Mouse (Mus musculus) C2C12 (cell line): ENCODE measurements around the gene Tbc1d10c.

ENCODE experiments used
- CTCF ChIP-seq: IDR thresholded peaks from one replicate; pipeline ENCODE4 v1.5.1; 2011; ENCODE audit not compliant: control insufficient read depth, insufficient read depth, insufficient read length
- USF1 ChIP-seq: IDR thresholded peaks from one replicate; pipeline ENCODE4 v1.6.1; 2011; ENCODE audit warnings: low read depth, mild to moderate bottlenecking, control low read depth, moderate library complexity

DNA sequence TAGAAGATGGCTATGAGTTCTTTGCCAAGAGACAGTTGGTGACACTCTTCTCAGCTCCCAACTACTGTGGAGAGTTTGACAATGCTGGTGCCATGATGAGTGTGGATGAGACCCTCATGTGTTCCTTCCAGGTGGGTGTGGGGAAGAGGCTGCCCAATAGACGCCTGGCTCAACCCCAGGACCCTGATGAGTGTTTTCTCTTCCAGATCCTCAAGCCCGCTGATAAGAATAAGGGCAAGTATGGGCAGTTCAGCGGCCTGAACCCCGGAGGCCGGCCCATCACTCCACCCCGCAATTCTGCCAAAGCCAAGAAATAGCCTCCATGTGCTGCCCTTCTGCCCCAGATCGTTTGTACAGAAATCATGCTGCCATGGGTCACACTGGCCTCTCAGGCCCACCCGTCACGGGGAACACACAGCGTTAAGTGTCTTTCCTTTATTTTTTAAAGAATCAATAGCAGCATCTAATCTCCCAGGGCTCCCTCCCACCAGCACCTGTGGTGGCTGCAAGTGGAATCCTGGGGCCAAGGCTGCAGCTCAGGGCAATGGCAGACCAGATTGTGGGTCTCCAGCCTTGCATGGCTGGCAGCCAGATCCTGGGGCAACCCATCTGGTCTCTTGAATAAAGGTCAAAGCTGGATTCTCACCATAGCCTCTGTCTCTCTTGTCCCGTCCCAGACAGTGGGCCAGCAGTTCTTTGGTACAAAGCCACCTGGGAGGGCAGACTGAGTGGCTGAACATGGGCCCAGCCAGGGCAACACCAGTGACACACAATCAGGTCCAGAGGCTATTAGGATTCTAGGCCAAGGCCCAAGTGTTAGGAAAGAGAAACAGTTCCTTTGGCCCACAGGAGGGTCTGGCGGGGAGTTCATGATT lies 3.9 kb upstream of the Tbc1d10c start:
- TF ChIP-seq CTCF: no peak
- no peak for TF ChIP-seq USF1
